Mouse (Mus musculus) heart, embryonic 14.5 days (tissue): ENCODE results near the gene Mfsd6. TPM values are rescaled to one million over a fixed set of nuclear protein-coding genes. Genes with fewer than 3 reads are reported as not detected.
"Not testable (repeated sequence)": the region's sequence is repeated elsewhere in the genome, so short reads cannot be mapped to it uniquely, and the experiment has no call there.

Experiments used
- ATAC-seq: fragments of 200-750 bp; cut with Nextera tagmentation; 2 replicates; pipeline ENCODE4 v1.8.0; 2017; ENCODE audit warnings: low read depth, moderate TSS enrichment; ENCODE audit not compliant: insufficient number of reproducible peaks, insufficient read depth, low FRiP score
- H3K27ac ChIP-seq, 2 experiments: fragments of 200-500 bp in 1 of 2; fragments of 300-500 bp in 1 of 2; sonication (generic) in 1 of 2; replicated peaks in 1 of 2; 2 replicates each; pipeline ENCODE4 v1.5.1; 2012 to 2014; ENCODE audit warnings: low read depth in 2 of 2, low read length in 2 of 2, control low read depth in 1 of 2, mild to moderate bottlenecking in 1 of 2, mixed read lengths in 1 of 2; ENCODE audit not compliant: control insufficient read depth in 1 of 2, insufficient read depth in 1 of 2
- H3K27me3 ChIP-seq: fragments of 300-500 bp; sonication (generic); 2 replicates; pipeline ENCODE4 v1.6.1; 2014; ENCODE audit warnings: mild to moderate bottlenecking, low read length, control low read depth; ENCODE audit not compliant: control insufficient read depth, insufficient read depth
- H3K36me3 ChIP-seq: fragments of 300-500 bp; sonication (generic); 2 replicates; pipeline ENCODE4 v1.6.1; 2014; ENCODE audit warnings: mild to moderate bottlenecking, control low read depth, low read length, mixed read lengths; ENCODE audit not compliant: control insufficient read depth, insufficient read depth
- H3K4me1 ChIP-seq, 2 experiments: fragments of 200-500 bp in 1 of 2; fragments of 300-500 bp in 1 of 2; sonication (generic) in 1 of 2; 2 replicates each; pipeline ENCODE4 v1.6.1; 2012 to 2014; ENCODE audit warnings: low read length in 2 of 2, control low read depth in 1 of 2, mixed read lengths in 1 of 2; ENCODE audit not compliant: control insufficient read depth in 2 of 2, insufficient read depth in 2 of 2
- H3K4me2 ChIP-seq: fragments of 300-500 bp; sonication (generic); 2 replicates; pipeline ENCODE4 v1.6.1; 2014; ENCODE audit warnings: mild to moderate bottlenecking, low read length
- H3K4me3 ChIP-seq, 2 experiments: fragments of 200-500 bp in 1 of 2; fragments of 300-500 bp in 1 of 2; sonication (generic) in 1 of 2; 2 replicates each; pipeline ENCODE4 v1.5.1; 2012 to 2014; ENCODE audit warnings: low read length in 2 of 2, mild to moderate bottlenecking in 2 of 2, control low read depth in 1 of 2, low read depth in 1 of 2, moderate library complexity in 1 of 2; ENCODE audit not compliant: control insufficient read depth in 1 of 2, insufficient read depth in 1 of 2
- H3K9ac ChIP-seq: fragments of 300-500 bp; sonication (generic); 2 replicates; pipeline ENCODE4 v1.6.1; 2014; ENCODE audit warnings: mild to moderate bottlenecking, low read length
- H3K9me3 ChIP-seq: fragments of 300-500 bp; sonication (generic); 2 replicates; pipeline ENCODE4 v1.6.1; 2016; ENCODE audit warnings: low read length, control low read depth; ENCODE audit not compliant: control insufficient read depth
- WGBS: fragments of 180-500 bp; shearing (Covaris S2); extraction: QIAGEN DNeasy Blood & Tissue Kit; methylation state at CpG from one replicate; pipeline ENCODE4 v1.1.7; 2014; 5-methylcytosine and 5-hydroxymethylcytosine counted together
- polyA plus RNA-seq: library from polyadenylated mRNA; unstranded; fragments of >200 nt; fragmentation: Nextera tagmentation; extraction: Ambion mirVana; gene quantifications from 2 replicates; pipeline ENCODE4 v1.2.1, GENCODE M21; 2014

Gene Mfsd6
- polyA plus RNA-seq, 1 experiment from 2014 or later = 5.7 TPM

DNA sequence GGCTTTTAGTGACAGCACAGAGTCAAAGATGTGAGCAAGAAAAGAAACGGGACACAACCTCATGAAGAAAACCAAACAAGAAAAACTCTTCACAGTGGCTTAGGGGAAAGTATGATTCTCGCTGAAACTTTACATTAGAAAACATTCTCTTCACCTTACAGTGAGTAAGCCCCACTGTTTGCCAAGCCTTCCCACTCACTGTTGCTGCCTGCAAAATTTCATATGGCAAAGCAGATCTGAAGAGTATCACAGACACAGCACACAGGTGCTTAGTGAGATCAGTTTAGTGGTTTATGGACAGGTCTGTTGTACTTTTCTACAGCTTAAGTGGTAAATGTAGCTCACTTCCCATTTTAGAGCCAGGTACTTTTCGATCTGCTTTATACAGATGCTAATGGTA lies 20.2 kb downstream of the Mfsd6 start:
- H3K4me3 ChIP-seq = no peak overlapping the region
- no peaks in the 10 kb centered on the region for H3K9me3 ChIP-seq
- no peak for ATAC-seq
- no peaks in the 10 kb centered on the region for H3K36me3 ChIP-seq
- H3K9ac ChIP-seq = no peak overlapping the region
- no peaks in the 10 kb centered on the region for H3K4me1 ChIP-seq
- H3K4me2 ChIP-seq = no peak overlapping the region
- 79% methylated on average over 3 of the region's 3 CpGs for WGBS
- no peak overlapping the region for H3K27ac ChIP-seq
- H3K27me3 ChIP-seq = no peaks in the 10 kb centered on the region

DNA sequence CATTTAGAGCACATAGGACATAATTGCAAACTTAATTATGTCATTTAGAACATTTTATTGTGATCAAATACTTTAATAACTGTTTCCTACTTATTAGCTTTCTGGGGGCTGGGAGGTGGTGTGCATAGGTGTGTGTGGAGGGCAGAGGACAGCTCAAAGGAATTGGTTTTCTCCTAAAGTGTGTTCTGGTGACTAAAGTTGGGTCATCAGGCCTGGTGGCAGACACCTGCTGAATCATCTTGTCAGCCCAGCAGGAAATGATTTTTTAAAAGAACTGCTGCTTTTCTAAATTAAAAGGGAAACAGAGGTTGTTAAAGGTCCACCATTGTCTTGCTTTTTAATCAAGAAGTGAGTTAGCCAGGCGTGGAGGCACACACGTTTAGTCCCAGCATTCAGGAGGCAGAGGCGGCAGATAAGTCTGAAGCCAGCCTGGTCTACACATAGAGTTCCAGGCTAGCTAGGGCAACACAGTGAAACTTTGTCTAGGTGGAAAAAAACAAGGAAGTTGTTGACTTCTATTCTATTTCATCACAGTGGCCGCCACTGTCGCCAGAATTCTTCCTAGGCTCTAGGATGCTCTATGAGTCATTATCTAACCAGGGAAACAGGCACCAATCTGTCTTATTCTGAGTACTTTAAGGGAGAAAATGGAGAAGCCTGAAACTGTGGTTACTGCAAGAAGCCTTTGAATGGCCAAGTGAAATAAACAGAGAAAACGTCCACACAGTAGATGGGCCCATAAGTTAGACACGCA lies 24.3 kb downstream of the Mfsd6 start:
- Histone ChIP-seq H3K9me3 (no peaks in the 10 kb centered on the region), H3K9ac (no peak overlapping the region), H3K4me2 (no peak overlapping the region), H3K4me3 (no peak overlapping the region), H3K4me1 (no peaks in the 10 kb centered on the region), H3K36me3 (no peaks in the 10 kb centered on the region), H3K27me3 (no peaks in the 10 kb centered on the region), H3K27ac (no peak overlapping the region)
- no peak for ATAC-seq
- 79% methylated on average over 7 of the region's 7 CpGs for WGBS

DNA sequence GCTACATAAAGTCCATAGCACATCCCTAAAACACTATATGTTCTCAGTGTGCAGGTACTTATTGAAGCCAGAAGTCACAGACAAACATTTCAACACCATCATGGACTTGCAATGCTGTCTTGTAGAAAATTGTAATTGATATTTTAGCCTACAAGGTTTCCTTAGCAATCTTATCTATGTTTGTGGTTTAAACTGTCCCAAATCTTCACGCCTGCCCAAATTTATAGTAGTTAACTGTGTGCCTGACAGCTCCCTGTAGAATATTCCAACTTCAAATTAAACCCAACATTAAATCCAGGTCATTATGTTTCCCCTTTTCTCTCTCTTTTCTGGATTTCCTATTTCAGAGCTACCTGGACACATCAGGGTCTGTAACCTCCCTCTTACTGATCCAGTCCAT lies 25.3 kb downstream of the Mfsd6 start:
- ATAC-seq = no peak
- H3K4me2 ChIP-seq = no peak overlapping the region
- no peak overlapping the region for H3K27ac ChIP-seq
- 82% methylated on average over 1 of the region's 1 CpGs for WGBS
- no peak overlapping the region for H3K4me3 ChIP-seq
- H3K4me1 ChIP-seq = no peaks in the 10 kb centered on the region
- no peaks in the 10 kb centered on the region for H3K27me3 ChIP-seq
- no peaks in the 10 kb centered on the region for H3K9me3 ChIP-seq
- H3K36me3 ChIP-seq = no peaks in the 10 kb centered on the region
- no peak overlapping the region for H3K9ac ChIP-seq

DNA sequence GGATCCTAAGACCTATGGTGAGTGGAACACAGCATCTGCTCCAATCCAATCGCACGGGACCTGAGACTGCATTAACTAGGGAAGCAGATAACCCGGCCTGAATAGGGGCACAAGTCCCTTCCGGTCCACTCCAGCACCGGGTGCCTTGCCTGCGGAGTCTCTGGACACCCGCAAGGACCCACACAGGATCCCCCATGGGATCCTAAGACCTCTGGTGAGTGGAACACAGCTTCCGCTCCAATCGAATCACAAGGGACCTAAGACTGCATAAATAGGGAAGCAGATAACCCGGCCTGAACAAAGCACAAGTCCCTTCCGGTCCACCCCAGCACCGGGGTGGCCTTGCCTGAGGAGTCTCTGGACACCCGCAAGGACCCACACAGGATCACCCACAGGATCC lies 32.8 kb downstream of the Mfsd6 start:
- ATAC-seq, H3K9me3 ChIP-seq, H3K4me3 ChIP-seq, H3K4me1 ChIP-seq, H3K4me2 ChIP-seq, H3K27ac ChIP-seq, H3K36me3 ChIP-seq, H3K9ac ChIP-seq, H3K27me3 ChIP-seq: not testable (repeated sequence)
- 92% methylated on average over 13 of the region's 13 CpGs for WGBS

DNA sequence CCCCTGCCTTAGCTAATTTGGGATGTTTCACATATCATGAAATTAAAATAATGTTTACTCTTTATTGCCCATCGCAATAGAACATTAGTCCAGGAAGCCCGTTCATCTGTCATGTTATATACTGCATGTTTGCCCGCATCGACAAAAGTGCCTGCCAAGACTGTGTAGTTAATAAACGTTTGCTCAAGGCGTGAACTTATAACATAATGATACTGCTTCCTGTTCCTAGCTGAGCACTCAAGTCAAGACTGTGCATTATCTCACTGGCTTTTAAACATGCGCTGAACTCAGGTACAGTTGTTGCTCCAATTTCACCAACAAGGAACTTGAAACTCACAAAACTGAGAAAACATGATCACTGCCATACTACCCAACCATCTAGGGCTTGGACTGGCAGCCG lies 39.6 kb downstream of the Mfsd6 start:
- no peaks in the 10 kb centered on the region for H3K36me3 ChIP-seq
- H3K9ac ChIP-seq = no peak overlapping the region
- H3K4me2 ChIP-seq = no peak overlapping the region
- no peaks in the 10 kb centered on the region for H3K27me3 ChIP-seq
- H3K4me3 ChIP-seq = no peak overlapping the region
- ATAC-seq = no peak
- 87% methylated on average over 8 of the region's 8 CpGs for WGBS
- no peak overlapping the region for H3K27ac ChIP-seq
- H3K4me1 ChIP-seq = peaks cover 0 to 5% of the 10 kb centered on the region in 2 experiments; a peak in 2 of 4 replicates
- H3K9me3 ChIP-seq = no peaks in the 10 kb centered on the region

DNA sequence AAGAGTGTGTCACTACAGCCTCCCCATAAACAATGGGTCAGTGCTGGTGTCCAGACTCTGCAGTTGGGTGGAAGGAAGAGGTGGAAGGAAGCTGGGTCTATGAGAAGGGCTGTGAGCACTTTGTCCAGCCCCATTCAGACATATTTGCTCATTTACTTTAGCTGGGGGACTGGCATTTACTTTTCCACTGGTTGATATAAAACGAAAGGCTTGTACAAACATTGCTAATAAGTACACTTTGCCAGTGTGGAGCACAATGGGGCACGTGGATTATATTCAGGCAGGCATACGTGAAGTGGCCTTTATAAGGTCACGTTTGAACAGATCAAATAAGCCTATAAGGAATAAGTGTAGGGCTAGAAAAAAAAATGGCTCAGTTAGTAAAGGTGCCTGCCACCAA lies 43.7 kb downstream of the Mfsd6 start:
- 68% methylated on average over 4 of the region's 4 CpGs for WGBS

DNA sequence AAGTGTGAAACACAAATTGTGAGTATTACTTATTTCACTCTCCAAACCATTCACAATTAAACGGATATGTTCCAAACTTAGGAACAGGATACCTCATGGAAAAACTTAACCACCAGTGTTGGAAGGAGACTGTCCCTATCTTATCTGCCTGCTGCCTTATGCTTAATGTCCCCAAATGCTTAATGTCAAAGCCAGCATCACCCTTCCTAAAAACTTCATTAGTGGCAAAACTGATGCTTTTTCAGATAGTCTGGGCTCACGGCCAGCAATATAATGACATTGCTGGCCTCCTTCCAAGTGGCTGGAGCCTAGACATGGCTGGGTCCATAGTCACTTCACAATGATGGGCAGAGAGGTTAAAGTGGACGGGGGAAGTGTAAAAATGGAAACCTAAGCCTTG lies 50.6 kb downstream of the Mfsd6 start:
- Histone ChIP-seq H3K4me3 (no peak overlapping the region), H3K9ac (no peak overlapping the region), H3K4me2 (0 out of 2 replicates have a peak overlapping the region, but pooled peaks have one; percentile 6), H3K27me3 (no peaks in the 10 kb centered on the region), H3K9me3 (peaks cover 4% of the 10 kb centered on the region; the same call in 1 of the 2 replicates), H3K27ac (peak overlapping the region; percentile 92 to 96; a peak in 3 of 4 replicates), H3K36me3 (no peaks in the 10 kb centered on the region), H3K4me1 (peaks cover 10 to 17% of the 10 kb centered on the region in 2 experiments)
- peak; percentile 85 for ATAC-seq
- 3% methylated on average over 3 of the region's 3 CpGs for WGBS

More for the DNA sequence above, 43.7 kb downstream of the Mfsd6 start:
- ATAC-seq = no peak
- H3K4me2 ChIP-seq = no peak overlapping the region
- H3K27me3 ChIP-seq = no peaks in the 10 kb centered on the region
- no peaks in the 10 kb centered on the region for H3K9me3 ChIP-seq
- no peaks in the 10 kb centered on the region for H3K36me3 ChIP-seq
- H3K4me1 ChIP-seq = peaks cover 3 to 9% of the 10 kb centered on the region in 2 experiments
- no peak overlapping the region for H3K27ac ChIP-seq
- no peak overlapping the region for H3K4me3 ChIP-seq
- H3K9ac ChIP-seq = no peak overlapping the region
